ENCODE assay signal across 19 mouse cellular contexts in genomic region chr4:127535630-127536029, GRCm38 (mm10).
DNase-seq lines count a peak whose midpoint lies in the region; ATAC-seq and TF ChIP-seq lines count a peak whose summit lies in the region.
"Had no signal": no experiment of that assay in that cellular context is flagged by ENCODE, and none has a peak within 500 bp of the region (broad histone marks: within the 10 kb centered on the region; RNA-seq: fewer than 3 reads in every experiment).

No protein-coding gene starts in this region.

- H3K36me3 ChIP-seq in liver, adult 2 months (ENCODE audit: control insufficient read depth, insufficient read depth, low read length), result no peaks in the 10 kb centered on the region
- H3K36me3 ChIP-seq in liver, embryonic 12.5 days, result no peaks in the 10 kb centered on the region
- H3K36me3 ChIP-seq in small intestine, adult 2 months (ENCODE audit: control insufficient read depth, insufficient read depth, low read length), result no peaks in the 10 kb centered on the region
- H3K36me3 ChIP-seq: embryonic facial prominence, embryonic 15.5 days; forebrain, embryonic 12.5 days; G1E; midbrain, embryonic 12.5 days had no signal

- TF ChIP-seq CTCF in cerebellum, adult 2 months (IDR thresholded peaks at IDR 0.05; ENCODE audit: borderline replicate concordance, insufficient read depth, low read depth, low read length), result peak; percentile 19; the same call in 1 of the 2 replicates
- peak; percentile 49 for TF ChIP-seq CTCF in liver, adult 2 months (IDR thresholded peaks at IDR 0.05; ENCODE audit: low read depth, low read length)
- TF ChIP-seq CTCF in small intestine, adult 2 months (IDR thresholded peaks at IDR 0.05; ENCODE audit: extremely low read depth, insufficient read length, insufficient replicate concordance, low read depth, low read length), result peak; percentile 34; the same call in 1 of the 2 replicates

- DNase-seq in cerebellum, adult 2 months, result no peak
- DNase-seq in cerebellum, adult 11 months, result no peak
- DNase-seq in liver, adult 2 months (ENCODE audit: extremely low read depth, low read depth, low spot score), result no peak
- peak; percentile 29 for DNase-seq in ES-CJ7 (ENCODE audit: low read depth, low spot score)
- DNase-seq in spleen, postnatal 14 days (ENCODE audit: low spot score in 2 of 2), result no peak
- DNase-seq in urinary bladder, adult 2 months (ENCODE audit: low spot score), result no peak
- DNase-seq: adrenal gland, postnatal 36 days; heart, postnatal 36 days; kidney, postnatal 25 days; layer of hippocampus, postnatal 36 days; thymus, adult 18-20 months had no signal

- 0 out of 2 replicates have a peak, but pooled peaks cover 8% of the 10 kb centered on the region for H3K9me3 ChIP-seq in liver, embryonic 12.5 days (replicated peaks)
- H3K9me3 ChIP-seq: embryonic facial prominence, embryonic 15.5 days; forebrain, embryonic 12.5 days; midbrain, embryonic 12.5 days had no signal

- no peak overlapping the region for H3K9ac ChIP-seq in liver, adult 2 months (ENCODE audit: low read depth, low read length)
- no peak overlapping the region for H3K9ac ChIP-seq in liver, embryonic 12.5 days
- H3K9ac ChIP-seq: embryonic facial prominence, embryonic 15.5 days; forebrain, embryonic 12.5 days; midbrain, embryonic 12.5 days had no signal

- no peak overlapping the region for H3K27ac ChIP-seq in cerebellum, adult 2 months (ENCODE audit: insufficient read depth, low read length)
- H3K27ac ChIP-seq in liver, adult 2 months (replicated peaks; ENCODE audit: insufficient read depth, low read depth, low read length), result no peak overlapping the region
- no peak overlapping the region for H3K27ac ChIP-seq in liver, embryonic 12.5 days
- H3K27ac ChIP-seq in small intestine, adult 2 months (ENCODE audit: insufficient read depth, low read depth, low read length), result no peak overlapping the region
- H3K27ac ChIP-seq: embryonic facial prominence, embryonic 15.5 days; forebrain, embryonic 12.5 days; midbrain, embryonic 12.5 days had no signal

- H3K4me1 ChIP-seq in cerebellum, adult 2 months (ENCODE audit: control insufficient read depth, insufficient read depth, low read length), result no peaks in the 10 kb centered on the region; the same call in 1 of the 2 replicates
- H3K4me1 ChIP-seq in liver, adult 2 months (ENCODE audit: control insufficient read depth, insufficient read depth, low read length), result no peaks in the 10 kb centered on the region
- no peaks in the 10 kb centered on the region for H3K4me1 ChIP-seq in liver, embryonic 12.5 days
- H3K4me1 ChIP-seq in small intestine, adult 2 months (ENCODE audit: control insufficient read depth, insufficient read depth, insufficient read length, low read length), result no peaks in the 10 kb centered on the region
- H3K4me1 ChIP-seq: embryonic facial prominence, embryonic 15.5 days; forebrain, embryonic 12.5 days; midbrain, embryonic 12.5 days had no signal

- 83% methylated on average over 7 of the region's 7 CpGs for WGBS in cerebellum, adult 2 months
- WGBS in liver, adult 2 months, result 76% methylated on average over 7 of the region's 7 CpGs
- 65% methylated on average over 7 of the region's 7 CpGs for WGBS in liver, embryonic 12.5 days (ENCODE audit: insufficient replicate concordance)
- WGBS in small intestine, adult 2 months, result 74% methylated on average over 7 of the region's 7 CpGs

- no peak overlapping the region for H3K4me2 ChIP-seq in liver, embryonic 12.5 days
- H3K4me2 ChIP-seq: embryonic facial prominence, embryonic 15.5 days; forebrain, embryonic 12.5 days; midbrain, embryonic 12.5 days had no signal

- no peak for TF ChIP-seq POLR2A in cerebellum, adult 2 months (IDR thresholded peaks at IDR 0.05; ENCODE audit: borderline replicate concordance, insufficient read depth, low read length)
- no peak for TF ChIP-seq POLR2A in liver, adult 2 months (IDR thresholded peaks at IDR 0.05; ENCODE audit: extremely low read depth, insufficient read depth, low read length)
- TF ChIP-seq POLR2A in small intestine, adult 2 months (IDR thresholded peaks at IDR 0.05; ENCODE audit: low read depth, low read length), result no peak

- no peaks in the 10 kb centered on the region for H3K27me3 ChIP-seq in cerebellum, adult 2 months (ENCODE audit: control insufficient read depth, insufficient read depth, low read length)
- no peaks in the 10 kb centered on the region for H3K27me3 ChIP-seq in liver, adult 2 months (ENCODE audit: control insufficient read depth, insufficient read depth, low read length)
- H3K27me3 ChIP-seq in liver, embryonic 12.5 days (replicated peaks), result no peaks in the 10 kb centered on the region
- no peaks in the 10 kb centered on the region for H3K27me3 ChIP-seq in small intestine, adult 2 months (ENCODE audit: control insufficient read depth, insufficient read depth, low read length)
- H3K27me3 ChIP-seq: embryonic facial prominence, embryonic 15.5 days; forebrain, embryonic 12.5 days had no signal

- H3K79me2 ChIP-seq in liver, adult 2 months (ENCODE audit: control insufficient read depth, insufficient read depth, low read length), result no peaks in the 10 kb centered on the region

- H3K4me3 ChIP-seq in cerebellum, adult 2 months (replicated peaks; ENCODE audit: insufficient read depth, low read depth, low read length), result no peak overlapping the region
- H3K4me3 ChIP-seq in liver, adult 2 months (ENCODE audit: insufficient read depth, low read depth, low read length), result no peak overlapping the region
- H3K4me3 ChIP-seq in liver, embryonic 12.5 days, result no peak overlapping the region
- no peak overlapping the region for H3K4me3 ChIP-seq in small intestine, adult 2 months (ENCODE audit: low read depth, low read length)
- H3K4me3 ChIP-seq: embryonic facial prominence, embryonic 15.5 days; forebrain, embryonic 12.5 days; midbrain, embryonic 12.5 days had no signal

- no peak for ATAC-seq in liver, embryonic 12.5 days
- ATAC-seq: activated CD4-positive, CD25-positive, alpha-beta regulatory T cell, adult 4 months; inflammation-experienced regulatory T-cells, adult 6 months had no signal
